Mouse (Mus musculus) spleen, adult 2 months (tissue): Measurements from ENCODE around the gene Zfp362. TPM values are rescaled to one million over a fixed set of nuclear protein-coding genes. Genes with fewer than 3 reads are reported as not detected.

Source experiments
- DNase-seq, 2 experiments: peaks; one replicate each; pipeline versions ENCODE4 v3.0.0 to v3.0.0-alpha.2; 2012 to 2021; ENCODE audit warnings: low spot score in 2 of 2, low read depth in 1 of 2
- H3K27ac ChIP-seq: fragments of 200-500 bp; 2 replicates; pipeline ENCODE4 v1.5.1; 2012; ENCODE audit warnings: low read length, inconsistent platforms; ENCODE audit not compliant: insufficient read depth
- H3K27me3 ChIP-seq: fragments of 200-500 bp; 2 replicates; pipeline ENCODE4 v1.6.1; 2012; ENCODE audit warnings: mild to moderate bottlenecking, moderate library complexity, low read length, inconsistent platforms; ENCODE audit not compliant: control insufficient read depth, insufficient read depth
- H3K36me3 ChIP-seq: fragments of 200-500 bp; 2 replicates; pipeline ENCODE4 v1.6.1; 2012; ENCODE audit warnings: mild to moderate bottlenecking, low read length, inconsistent platforms; ENCODE audit not compliant: control insufficient read depth, insufficient read depth
- H3K4me1 ChIP-seq: fragments of 200-500 bp; 2 replicates; pipeline ENCODE4 v1.6.1; 2011; ENCODE audit warnings: inconsistent platforms; ENCODE audit not compliant: control insufficient read depth, insufficient read depth, insufficient read length
- H3K4me3 ChIP-seq: fragments of 200-500 bp; 2 replicates; pipeline ENCODE4 v1.5.1; 2011; ENCODE audit warnings: mild to moderate bottlenecking, inconsistent platforms; ENCODE audit not compliant: insufficient read depth, insufficient read length; ENCODE audit errors: extremely low read depth
- CTCF ChIP-seq: fragments of 200-500 bp; IDR thresholded peaks from 2 replicates; pipeline ENCODE4 v1.5.1; 2011; ENCODE audit warnings: mild to moderate bottlenecking, inconsistent platforms; ENCODE audit not compliant: insufficient read depth, insufficient read length, insufficient replicate concordance; ENCODE audit errors: extremely low read depth
- POLR2A ChIP-seq: fragments of 200-500 bp; IDR thresholded peaks from 2 replicates; pipeline ENCODE4 v1.6.1; 2011; ENCODE audit warnings: low read depth, low read length, inconsistent platforms
- WGBS: fragments of 180-500 bp; shearing (Covaris S2); methylation state at CpG from one replicate; pipeline ENCODE4 v1.1.7; 2018; 5-methylcytosine and 5-hydroxymethylcytosine counted together
- polyA plus RNA-seq: library from polyadenylated mRNA; depleted of rRNA; stranded (reverse); fragments of >200 nt; gene quantifications from 2 replicates; pipeline ENCODE4 v1.2.3, GENCODE M21; 2012

Gene Zfp362
- polyA plus RNA-seq, 1 experiment: 52.7 TPM

GRCm38 (mm10) chr4:128801675-128802465 lies 4.0 kb downstream of the Zfp362 start:
- no peak for DNase-seq
- WGBS: 58% methylated on average over 9 of the region's 9 CpGs
- Histone ChIP-seq H3K27me3 (no peaks in the 10 kb centered on the region), H3K4me1 (peaks cover 15% of the 10 kb centered on the region; the same call in 1 of the 2 replicates), H3K27ac (no peak overlapping the region), H3K36me3 (no peaks in the 10 kb centered on the region), H3K4me3 (no peak overlapping the region)
- TF ChIP-seq POLR2A (no peak), CTCF (no peak)

- Histone ChIP-seq H3K36me3 (no peaks in the 10 kb centered on the region), H3K27ac (no peak overlapping the region), H3K4me3 (no peak overlapping the region), H3K4me1 (peaks cover 15% of the 10 kb centered on the region; the same call in 1 of the 2 replicates), H3K27me3 (no peaks in the 10 kb centered on the region)
- TF ChIP-seq CTCF (no peak), POLR2A (no peak)
- 35% methylated on average over 8 of the region's 8 CpGs for WGBS
- DNase-seq: no peak
Observed at GRCm38 (mm10) chr4:128796788-128797187, 9.1 kb downstream of the Zfp362 start.

- Histone ChIP-seq H3K27me3 (no peaks in the 10 kb centered on the region), H3K27ac (no peak overlapping the region), H3K4me1 (peaks cover 15% of the 10 kb centered on the region; the same call in 1 of the 2 replicates), H3K4me3 (no peak overlapping the region), H3K36me3 (no peaks in the 10 kb centered on the region)
- TF ChIP-seq POLR2A: no peak
- no peak for TF ChIP-seq CTCF
- no peak for DNase-seq
- WGBS: 36% methylated on average over 9 of the region's 9 CpGs
Observed at GRCm38 (mm10) chr4:128795596-128795995, 10.2 kb downstream of the Zfp362 start.

GRCm38 (mm10) chr4:128794198-128794597 lies 11.6 kb downstream of the Zfp362 start:
- Histone ChIP-seq H3K4me3 (no peak overlapping the region), H3K27ac (no peak overlapping the region), H3K36me3 (peaks cover 4% of the 10 kb centered on the region; the same call in 1 of the 2 replicates), H3K4me1 (peaks cover 15% of the 10 kb centered on the region), H3K27me3 (no peaks in the 10 kb centered on the region)
- 82% methylated on average over 8 of the region's 8 CpGs for WGBS
- TF ChIP-seq CTCF (no peak), POLR2A (no peak)
- DNase-seq: no peak

GRCm38 (mm10) chr4:128793710-128794109 lies 12.1 kb downstream of the Zfp362 start:
- 82% methylated on average over 1 of the region's 1 CpGs for WGBS
- H3K27ac ChIP-seq: no peak overlapping the region

GRCm38 (mm10) chr4:128789646-128790045 lies 16.2 kb downstream of the Zfp362 start:
- no peaks in the 10 kb centered on the region for H3K27me3 ChIP-seq
- DNase-seq: no peak
- no peak overlapping the region for H3K4me3 ChIP-seq
- H3K27ac ChIP-seq: no peak overlapping the region
- no peaks in the 10 kb centered on the region; the same call in 1 of the 2 replicates for H3K4me1 ChIP-seq
- TF ChIP-seq POLR2A: no peak
- no peak for TF ChIP-seq CTCF
- WGBS: 90% methylated on average over 18 of the region's 18 CpGs
- H3K36me3 ChIP-seq: peaks cover 29% of the 10 kb centered on the region

More at GRCm38 (mm10) chr4:128793710-128794109, 12.1 kb downstream of the Zfp362 start:
- Histone ChIP-seq H3K4me1 (peaks cover 15% of the 10 kb centered on the region), H3K27me3 (no peaks in the 10 kb centered on the region), H3K4me3 (no peak overlapping the region), H3K36me3 (peaks cover 4% of the 10 kb centered on the region; the same call in 1 of the 2 replicates)
- no peak for DNase-seq
- TF ChIP-seq CTCF: no peak
- TF ChIP-seq POLR2A: no peak

- no peak for DNase-seq
- no peak for TF ChIP-seq CTCF
- no peak for TF ChIP-seq POLR2A
- WGBS: 87% methylated on average over 4 of the region's 4 CpGs
- Histone ChIP-seq H3K27me3 (no peaks in the 10 kb centered on the region), H3K36me3 (peaks cover 33% of the 10 kb centered on the region), H3K4me3 (no peak overlapping the region), H3K27ac (no peak overlapping the region), H3K4me1 (no peaks in the 10 kb centered on the region; the same call in 1 of the 2 replicates)
Observed at GRCm38 (mm10) chr4:128788108-128788507, 17.7 kb downstream of the Zfp362 start.
